Mouse (Mus musculus) ES-Bruce4 (cell line): ENCODE results near the gene Megf8. TPM values are rescaled to one million over a fixed set of nuclear protein-coding genes. Genes with fewer than 3 reads are reported as not detected.

Experiments used
- H3K27ac ChIP-seq: 2 replicates; pipeline ENCODE4 v1.5.1; 2012; ENCODE audit warnings: low read length, inconsistent platforms; ENCODE audit not compliant: insufficient read depth
- H3K27me3 ChIP-seq: 2 replicates; pipeline ENCODE4 v1.6.1; 2012; ENCODE audit warnings: mild to moderate bottlenecking, low read length, inconsistent platforms; ENCODE audit not compliant: control insufficient read depth, poor library complexity, insufficient read depth, severe bottlenecking
- H3K36me3 ChIP-seq: 2 replicates; pipeline ENCODE4 v1.6.1; 2012; ENCODE audit warnings: inconsistent platforms, mild to moderate bottlenecking, low read length, moderate library complexity; ENCODE audit not compliant: control insufficient read depth, poor library complexity, insufficient read depth, severe bottlenecking
- H3K4me1 ChIP-seq: one replicate; pipeline ENCODE4 v1.8.1; 2011; ENCODE audit warnings: low read length; ENCODE audit not compliant: control insufficient read depth, insufficient read depth
- H3K4me3 ChIP-seq: 2 replicates; pipeline ENCODE4 v1.5.1; 2011; ENCODE audit warnings: low read depth, mild to moderate bottlenecking, low read length
- H3K9ac ChIP-seq: 2 replicates; pipeline ENCODE4 v1.6.1; 2012; ENCODE audit warnings: low read depth, mild to moderate bottlenecking, inconsistent platforms; ENCODE audit not compliant: poor library complexity, severe bottlenecking
- H3K9me3 ChIP-seq: replicated peaks from 2 replicates; pipeline ENCODE4 v1.6.1; 2012; ENCODE audit warnings: mild to moderate bottlenecking, low read length, inconsistent platforms; ENCODE audit not compliant: control insufficient read depth, poor library complexity, insufficient read depth, severe bottlenecking
- CTCF ChIP-seq: IDR thresholded peaks from one replicate; pipeline ENCODE4 v1.8.1; 2011; ENCODE audit warnings: low read depth, low read length
- EP300 ChIP-seq: IDR thresholded peaks from 2 replicates; pipeline ENCODE4 v1.6.1; 2011; ENCODE audit warnings: low read depth, low read length; ENCODE audit not compliant: insufficient read depth
- POLR2A ChIP-seq: IDR thresholded peaks from one replicate; pipeline ENCODE4 v1.8.1; 2011; ENCODE audit warnings: low read length; ENCODE audit not compliant: insufficient read depth
- polyA plus RNA-seq: library from polyadenylated mRNA; stranded (reverse); fragments of >200 nt; gene quantifications from 2 replicates; pipeline ENCODE4 v1.2.4, GENCODE M21; 2011; ENCODE audit warnings: low read depth; ENCODE audit not compliant: missing spikeins, insufficient read depth, insufficient read length

The Megf8 gene
- polyA plus RNA-seq, 1 experiment, result 22.2 TPM

- Histone ChIP-seq H3K4me1 (no peaks in the 10 kb centered on the region), H3K36me3 (no peaks in the 10 kb centered on the region), H3K4me3 (no peak overlapping the region), H3K27me3 (no peaks in the 10 kb centered on the region), H3K27ac (no peak overlapping the region), H3K9me3 (no peaks in the 10 kb centered on the region), H3K9ac (no peak overlapping the region)
- no peak for TF ChIP-seq POLR2A
- no peak for TF ChIP-seq EP300
- no peak for TF ChIP-seq CTCF
These were observed 69.0 kb downstream of the Megf8 start for GRCm38 (mm10) chr7:25385850-25386555.

GRCm38 (mm10) chr7:25387811-25388440, 71.0 kb downstream of the Megf8 start:
- H3K36me3 ChIP-seq, result no peaks in the 10 kb centered on the region
- no peak for TF ChIP-seq EP300
- TF ChIP-seq CTCF, result no peak
- TF ChIP-seq POLR2A, result no peak
- H3K27me3 ChIP-seq, result no peaks in the 10 kb centered on the region
- H3K27ac ChIP-seq, result no peak overlapping the region
- H3K4me3 ChIP-seq, result no peak overlapping the region
- no peaks in the 10 kb centered on the region for H3K9me3 ChIP-seq
- no peaks in the 10 kb centered on the region for H3K4me1 ChIP-seq
- H3K9ac ChIP-seq, result no peak overlapping the region

GRCm38 (mm10) chr7:25388916-25389315, 72.0 kb downstream of the Megf8 start:
- Histone ChIP-seq H3K36me3 (no peaks in the 10 kb centered on the region), H3K9ac (no peak overlapping the region), H3K27me3 (no peaks in the 10 kb centered on the region), H3K27ac (no peak overlapping the region), H3K4me3 (no peak overlapping the region), H3K4me1 (no peaks in the 10 kb centered on the region), H3K9me3 (no peaks in the 10 kb centered on the region)
- TF ChIP-seq CTCF (no peak), POLR2A (no peak), EP300 (no peak)

- H3K9ac ChIP-seq, result no peak overlapping the region
These were observed 73.2 kb downstream of the Megf8 start for GRCm38 (mm10) chr7:25390054-25390770.

GRCm38 (mm10) chr7:25390986-25391385, 74.0 kb downstream of the Megf8 start:
- Histone ChIP-seq H3K36me3 (no peaks in the 10 kb centered on the region), H3K9ac (no peak overlapping the region), H3K27me3 (no peaks in the 10 kb centered on the region), H3K4me1 (no peaks in the 10 kb centered on the region), H3K4me3 (no peak overlapping the region), H3K27ac (no peak overlapping the region), H3K9me3 (no peaks in the 10 kb centered on the region)
- TF ChIP-seq EP300 (no peak), POLR2A (no peak), CTCF (no peak)

More at GRCm38 (mm10) chr7:25390054-25390770, 73.2 kb downstream of the Megf8 start:
- H3K27me3 ChIP-seq, result no peaks in the 10 kb centered on the region
- H3K27ac ChIP-seq, result no peak overlapping the region
- TF ChIP-seq POLR2A (no peak), EP300 (no peak), CTCF (no peak)
- no peaks in the 10 kb centered on the region for H3K9me3 ChIP-seq
- no peaks in the 10 kb centered on the region for H3K36me3 ChIP-seq
- H3K4me3 ChIP-seq, result no peak overlapping the region
- H3K4me1 ChIP-seq, result no peaks in the 10 kb centered on the region

GRCm38 (mm10) chr7:25391856-25392453, 75.0 kb downstream of the Megf8 start:
- no peaks in the 10 kb centered on the region for H3K9me3 ChIP-seq
- no peak overlapping the region for H3K4me3 ChIP-seq
- no peaks in the 10 kb centered on the region for H3K27me3 ChIP-seq
- H3K9ac ChIP-seq, result no peak overlapping the region
- H3K27ac ChIP-seq, result no peak overlapping the region
- no peak for TF ChIP-seq CTCF
- no peak for TF ChIP-seq POLR2A
- TF ChIP-seq EP300, result no peak
- no peaks in the 10 kb centered on the region for H3K36me3 ChIP-seq
- H3K4me1 ChIP-seq, result no peaks in the 10 kb centered on the region
